Mouse (Mus musculus) naive thymus-derived CD4-positive, alpha-beta T cell, adult 2 months (primary cell): ENCODE data around the gene Ptgfrn.

Source experiments
- DNase-seq: peaks from one replicate; pipeline ENCODE4 v3.0.0-alpha.2; 2011; ENCODE audit warnings: low read depth

Ptgfrn gene

DNA sequence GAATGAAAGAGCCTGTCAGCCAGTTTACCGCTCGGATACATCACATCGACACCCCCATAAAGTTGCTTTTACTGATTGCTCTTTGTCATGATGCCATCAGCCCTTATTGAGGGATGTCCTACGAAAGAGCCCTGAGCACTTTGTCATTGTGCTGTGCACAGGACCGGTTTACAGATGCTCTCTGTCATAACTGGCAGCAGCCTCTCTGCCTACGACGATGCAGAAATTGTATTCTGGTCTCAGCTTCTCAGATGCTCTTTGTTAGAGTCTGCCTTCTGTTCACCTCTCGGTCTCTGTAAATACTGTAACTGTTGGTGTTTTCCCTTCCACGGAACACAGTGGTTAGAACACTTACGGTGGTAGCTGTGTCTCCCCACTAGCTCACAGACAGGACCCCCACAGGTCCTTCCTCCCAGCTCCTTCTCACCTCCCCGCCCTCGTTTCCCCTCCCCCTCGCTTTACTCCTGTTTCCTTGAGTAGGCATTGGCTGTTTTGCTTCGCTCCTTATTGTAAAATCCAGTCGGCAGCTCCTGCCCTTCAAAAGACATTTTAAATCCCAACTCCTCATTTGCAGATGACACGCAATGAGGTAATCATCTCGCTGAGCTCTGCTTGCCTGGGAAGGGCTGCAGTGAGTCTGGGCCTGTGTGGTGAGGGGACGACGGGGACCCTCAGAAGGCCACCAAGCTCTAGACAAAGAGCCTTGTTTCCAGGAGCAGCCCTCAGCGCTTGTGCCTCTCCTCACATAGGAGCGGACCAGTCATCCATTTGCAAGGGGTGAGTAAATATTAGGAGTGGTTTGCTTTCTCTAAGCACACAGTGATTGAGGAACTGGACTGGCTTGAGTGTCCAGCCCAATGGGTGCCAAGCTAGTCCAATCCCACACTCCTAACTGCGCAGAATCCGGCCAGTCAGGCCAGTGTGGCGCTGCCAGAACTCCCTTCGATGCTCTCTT lies 6.6 kb upstream of the Ptgfrn start:
- no peak for DNase-seq

DNA sequence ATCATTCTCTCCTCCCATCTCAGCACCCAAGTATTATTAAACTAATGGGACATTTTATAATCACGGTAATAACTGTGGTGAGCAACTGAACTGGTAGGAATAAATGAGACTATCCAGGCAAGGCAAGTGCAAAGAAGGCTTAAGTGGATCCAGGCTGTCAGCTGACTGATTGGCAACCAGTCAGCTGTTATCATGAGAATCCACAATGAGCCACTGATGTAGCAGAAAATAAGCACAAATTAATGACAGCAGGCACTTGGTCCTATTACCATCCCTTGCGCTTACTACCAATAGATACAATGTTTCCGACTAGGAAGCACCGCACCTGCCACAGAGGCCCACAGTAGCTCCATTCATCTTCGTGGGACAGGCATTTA lies 2.4 kb upstream of the Ptgfrn start:
- no peak for DNase-seq

DNA sequence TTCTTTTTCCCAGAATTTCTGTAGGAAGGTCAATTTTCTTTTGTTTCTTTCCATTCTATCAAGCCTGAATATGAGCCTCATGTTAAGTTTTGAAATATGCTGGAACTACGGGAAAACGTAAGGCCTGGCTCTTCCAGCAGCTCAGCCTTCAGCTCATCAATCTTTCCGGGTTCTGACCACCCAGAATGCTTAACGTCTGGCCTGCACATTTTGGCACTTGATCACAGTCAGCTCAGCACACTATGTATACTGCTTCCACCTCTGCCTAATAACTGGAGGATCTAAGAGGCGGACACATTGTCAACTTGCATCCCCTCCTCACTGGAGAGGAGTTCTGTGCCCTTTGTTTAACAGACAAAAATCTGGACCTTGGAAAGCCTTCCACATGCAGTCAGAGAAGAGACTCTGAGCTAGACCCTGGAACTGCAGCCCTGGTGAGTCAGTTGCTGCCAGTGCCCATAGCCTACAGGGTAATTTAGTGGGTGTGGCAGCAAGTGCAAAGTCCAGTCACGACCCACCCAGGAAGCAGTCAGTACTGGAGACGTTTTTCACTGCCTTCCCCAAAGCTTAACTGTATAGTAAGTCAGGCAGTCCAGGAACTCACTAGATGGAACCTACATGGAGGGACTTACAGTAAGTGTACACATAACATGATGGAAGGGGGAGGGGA lies 1.9 kb upstream of the Ptgfrn start:
- DNase-seq = no peak

DNA sequence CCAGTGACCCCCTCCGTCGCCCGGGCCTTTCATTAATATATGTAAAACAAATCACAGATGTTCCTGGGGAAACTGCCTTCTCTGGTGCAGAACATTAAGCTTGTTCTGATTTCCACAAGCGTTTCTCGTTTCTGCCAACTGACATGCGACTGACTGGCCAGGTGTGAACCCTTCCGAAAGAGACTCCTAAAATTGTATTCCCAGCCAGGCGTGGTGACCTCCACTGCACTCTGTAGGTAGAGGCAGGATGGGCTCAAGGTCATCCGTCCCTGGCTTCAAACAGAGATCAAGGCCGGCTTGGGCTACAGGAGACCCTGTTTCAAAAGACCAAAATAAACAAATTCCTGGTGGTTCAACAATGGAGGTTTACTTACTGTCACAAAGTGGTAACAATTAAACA lies 1.2 kb upstream of the Ptgfrn start:
- DNase-seq = no peak

DNA sequence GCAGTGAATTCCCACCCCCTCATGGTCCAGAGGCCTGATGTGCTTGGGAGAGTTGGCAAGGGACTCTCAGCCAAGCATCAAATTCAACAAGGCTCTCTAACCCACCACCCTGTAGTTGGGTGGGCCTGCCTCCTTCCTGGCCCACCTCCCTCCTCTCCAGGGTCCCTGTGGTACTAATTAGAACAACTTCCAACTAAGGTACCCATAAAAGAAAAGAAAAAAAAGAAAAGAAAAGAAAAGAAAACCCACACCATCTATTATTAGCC lies 693 bp upstream of the Ptgfrn start:
- no peak for DNase-seq

DNA sequence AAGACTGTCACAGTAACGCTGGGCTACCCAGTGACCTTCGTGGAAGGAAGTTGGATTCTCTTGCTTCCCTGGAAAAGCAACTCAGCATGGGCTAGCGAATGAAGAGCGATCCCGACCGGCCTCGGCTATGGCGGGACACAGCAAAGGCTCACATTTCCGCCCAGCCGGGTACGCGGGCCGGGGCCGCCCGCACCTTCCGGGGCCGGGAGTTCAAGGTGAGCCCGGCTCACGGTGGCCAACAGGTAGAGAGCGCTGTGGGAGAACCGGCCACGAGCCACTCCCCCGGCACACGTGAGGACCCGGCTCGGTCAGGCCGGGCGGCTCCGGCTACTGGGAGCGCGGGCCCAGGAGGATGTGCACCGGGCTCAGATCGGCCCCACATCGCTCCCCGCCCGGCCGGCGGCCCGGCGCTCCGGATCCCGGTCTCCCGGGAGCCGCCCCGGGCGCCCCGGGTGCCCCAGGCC lies 488 bp downstream of the Ptgfrn start:
- peak; percentile 65 for DNase-seq

DNA sequence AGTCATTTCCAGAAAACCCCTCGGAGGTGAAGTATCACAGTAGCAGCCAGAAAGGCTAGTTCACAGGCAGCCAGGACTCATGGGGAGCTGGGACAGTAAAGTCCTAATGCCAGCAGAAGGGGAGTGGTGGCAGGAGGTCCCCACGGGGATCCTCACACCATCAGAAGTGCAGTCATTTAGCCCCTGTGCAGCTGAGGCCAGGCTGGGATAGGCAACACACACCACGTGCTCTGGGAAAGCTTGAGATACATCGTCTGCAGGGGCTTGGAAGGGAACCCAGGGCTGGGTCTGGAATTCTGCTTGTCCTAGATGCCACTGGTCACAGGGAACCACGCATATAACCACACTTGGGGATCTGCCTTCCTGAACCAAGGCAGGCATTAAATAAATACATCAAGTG lies 1.2 kb downstream of the Ptgfrn start:
- peak; percentile 24 for DNase-seq

DNA sequence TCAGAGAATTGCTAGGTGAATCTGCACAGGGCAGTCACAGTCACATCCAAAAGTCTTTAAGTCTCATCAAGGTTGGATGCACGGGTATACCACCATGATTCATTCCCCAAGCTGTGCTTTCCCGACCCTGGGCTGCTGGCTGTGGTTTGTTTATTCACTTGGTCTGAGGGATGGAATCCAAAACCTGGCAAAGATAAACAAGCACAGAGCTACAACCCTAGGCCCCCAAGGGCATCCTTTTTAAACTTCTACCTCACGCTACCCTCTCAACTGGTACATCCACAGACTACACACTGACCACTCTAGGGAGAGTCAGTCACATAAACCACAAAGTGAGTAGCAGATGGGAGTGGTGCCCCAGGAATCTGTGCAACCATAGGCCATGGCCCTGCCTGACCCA lies 1.8 kb downstream of the Ptgfrn start:
- no peak for DNase-seq

DNA sequence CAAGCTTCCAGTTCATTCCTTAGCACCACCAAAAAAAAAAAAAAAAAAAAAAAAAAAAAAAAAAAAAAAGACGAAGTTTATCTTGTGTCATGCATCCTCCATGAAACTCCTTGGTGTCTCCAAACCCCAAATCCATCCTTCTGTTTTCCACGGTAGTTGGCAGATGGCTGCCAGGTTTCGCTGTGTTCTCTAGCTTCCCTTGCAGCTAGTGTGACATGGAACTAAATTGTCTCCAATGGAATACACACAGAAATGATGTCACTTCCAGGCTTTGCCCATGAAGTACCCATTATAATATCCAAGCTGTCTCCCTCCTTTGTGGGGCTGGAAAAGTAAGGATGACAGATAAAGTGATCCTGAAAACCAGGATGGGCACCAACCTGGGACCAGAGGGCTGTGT lies 3.8 kb downstream of the Ptgfrn start:
- DNase-seq = no peak

DNA sequence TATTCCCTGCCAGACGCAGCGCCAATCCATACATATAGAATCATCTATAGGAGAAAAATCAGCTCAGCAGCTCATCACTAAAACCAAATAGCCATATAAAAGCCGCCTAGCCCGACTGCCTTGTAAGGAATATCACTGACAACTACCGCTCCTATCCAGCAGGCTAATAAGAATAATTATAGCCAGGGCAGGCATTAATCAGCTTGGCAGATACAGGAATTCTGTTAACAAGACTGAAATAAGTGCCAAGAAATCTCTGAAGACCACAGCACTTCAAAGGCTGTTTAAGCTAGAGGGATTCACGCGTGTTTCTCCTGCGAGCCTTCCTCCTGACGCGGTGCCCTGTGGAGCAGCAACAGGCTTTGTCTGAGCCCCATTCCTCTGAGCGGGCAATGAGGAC lies 4.6 kb downstream of the Ptgfrn start:
- DNase-seq = no peak

DNA sequence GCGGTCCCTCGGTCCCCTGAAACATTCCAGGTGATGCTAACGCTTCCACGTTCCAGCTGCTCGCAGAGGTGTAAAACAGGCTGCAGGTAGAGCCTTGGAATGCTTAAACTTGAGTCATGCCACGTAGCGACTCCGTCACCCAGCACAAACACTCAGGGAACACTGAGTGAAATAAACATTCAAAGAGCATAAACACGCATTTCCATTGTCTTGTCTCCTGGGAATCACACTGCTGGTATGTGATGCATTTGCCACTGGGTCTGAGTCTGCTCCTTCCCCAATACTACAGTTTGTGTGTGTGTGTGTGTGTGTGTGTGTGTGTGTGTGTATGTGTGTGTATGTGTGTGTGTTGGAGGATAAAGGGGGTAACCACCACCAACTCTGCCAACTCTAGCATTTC lies 5.2 kb downstream of the Ptgfrn start:
- DNase-seq = no peak

DNA sequence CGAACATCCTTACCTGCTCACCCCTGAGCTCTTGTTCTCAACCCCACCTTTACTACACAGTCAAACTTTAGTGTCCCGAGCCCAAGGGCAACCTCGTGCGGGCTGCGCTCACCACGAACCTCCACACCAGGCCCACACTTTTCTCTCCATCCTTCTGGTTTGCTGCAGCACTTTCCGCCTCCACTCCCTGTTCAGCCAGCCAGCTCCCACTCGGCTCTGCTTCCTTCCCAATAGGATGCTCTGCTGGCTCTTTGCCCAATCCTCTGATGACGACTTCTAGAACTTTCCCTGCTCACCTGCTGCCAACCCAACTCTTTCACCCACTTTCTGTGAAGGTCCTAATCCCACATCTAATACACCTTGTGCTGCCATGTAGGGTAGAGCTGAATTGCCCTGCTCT lies 6.3 kb downstream of the Ptgfrn start:
- DNase-seq = no peak

DNA sequence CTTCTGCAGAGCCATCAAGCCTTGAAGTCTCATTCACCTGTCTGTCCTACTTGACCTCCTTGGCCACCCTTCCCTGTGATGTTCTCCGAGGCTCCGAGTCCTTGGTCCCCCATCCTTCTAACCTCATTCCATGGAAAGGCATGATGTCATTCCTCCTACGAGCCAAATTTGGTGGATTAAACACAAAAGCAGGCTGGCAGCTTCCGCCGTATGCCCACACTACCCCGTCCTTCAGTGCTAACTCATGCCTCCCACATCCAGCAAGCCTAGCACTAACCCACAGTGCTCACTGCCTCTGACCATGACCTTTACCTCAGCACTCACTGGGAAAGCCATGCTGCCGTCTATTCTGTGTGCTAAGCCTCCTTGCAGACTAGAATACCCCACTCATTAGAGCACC lies 8.0 kb downstream of the Ptgfrn start:
- no peak for DNase-seq

DNA sequence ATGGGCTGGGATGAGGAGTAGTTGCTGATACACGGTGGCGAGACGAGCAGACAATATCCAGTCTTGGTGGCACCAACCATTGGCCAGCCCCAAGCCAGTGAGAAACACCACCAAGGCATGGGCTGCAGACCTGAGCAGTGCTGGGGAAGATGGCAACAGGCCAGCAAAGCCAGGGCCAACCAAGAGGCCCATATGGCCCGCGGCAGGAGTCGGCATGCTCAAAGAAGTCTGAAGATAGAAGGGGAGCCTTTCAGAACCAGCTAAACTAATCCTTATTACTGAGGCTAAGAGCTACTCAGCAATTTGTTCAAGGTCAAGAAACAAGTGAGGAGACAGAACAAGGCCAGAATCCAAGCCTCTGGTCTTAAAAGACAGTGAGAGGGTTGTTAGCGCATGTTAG lies 8.9 kb downstream of the Ptgfrn start:
- no peak for DNase-seq

DNA sequence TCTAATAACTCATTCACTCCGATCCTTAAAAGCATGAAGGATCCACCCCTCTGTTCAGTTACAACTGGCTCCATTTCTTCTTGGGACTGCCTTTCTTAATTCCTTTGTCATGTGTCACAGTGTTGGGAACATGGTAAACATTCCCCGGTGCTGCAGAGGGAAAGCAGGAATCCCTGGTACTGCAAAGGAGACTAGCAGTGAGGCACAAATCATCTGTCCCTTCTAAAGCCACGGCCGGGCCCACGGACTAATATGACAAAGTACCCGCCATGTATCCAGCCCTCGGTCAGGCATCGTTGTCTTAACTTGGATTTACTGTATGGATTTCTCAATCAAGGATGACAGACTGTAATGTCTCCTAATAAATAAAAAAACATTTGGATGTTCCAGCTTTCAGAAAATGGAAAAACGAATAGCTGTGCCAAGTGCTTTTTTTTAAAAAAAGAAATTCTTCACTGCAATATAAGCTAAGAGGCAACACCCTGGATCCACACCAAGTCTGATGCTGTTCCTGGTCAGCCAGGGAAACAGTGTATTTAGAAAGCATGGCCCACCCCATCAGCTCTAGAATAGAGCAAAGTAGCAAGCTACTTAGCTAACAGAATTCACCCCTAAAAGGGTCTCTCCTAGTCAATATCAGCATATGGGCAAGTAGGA lies 10.2 kb downstream of the Ptgfrn start:
- DNase-seq = no peak

DNA sequence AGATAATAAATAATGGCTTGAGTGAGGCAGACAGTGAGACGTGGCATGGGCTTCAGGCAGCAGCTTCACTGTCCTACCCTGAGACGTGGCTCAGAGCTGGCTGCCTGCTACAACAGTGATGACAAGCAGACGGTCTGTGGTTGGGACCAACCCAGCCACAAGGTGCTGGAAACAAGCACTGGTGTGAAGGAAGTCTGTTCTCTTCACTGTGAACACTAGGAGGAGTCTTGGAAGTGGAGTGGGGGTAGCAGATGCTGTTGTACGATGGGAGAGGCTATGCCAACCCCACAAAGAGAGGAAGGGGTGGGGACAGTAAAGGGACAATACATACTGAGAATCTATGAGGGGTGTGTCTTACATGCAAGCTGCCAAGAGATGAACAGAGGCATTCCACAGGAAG lies 12.0 kb downstream of the Ptgfrn start:
- peak; percentile 56 for DNase-seq

DNA sequence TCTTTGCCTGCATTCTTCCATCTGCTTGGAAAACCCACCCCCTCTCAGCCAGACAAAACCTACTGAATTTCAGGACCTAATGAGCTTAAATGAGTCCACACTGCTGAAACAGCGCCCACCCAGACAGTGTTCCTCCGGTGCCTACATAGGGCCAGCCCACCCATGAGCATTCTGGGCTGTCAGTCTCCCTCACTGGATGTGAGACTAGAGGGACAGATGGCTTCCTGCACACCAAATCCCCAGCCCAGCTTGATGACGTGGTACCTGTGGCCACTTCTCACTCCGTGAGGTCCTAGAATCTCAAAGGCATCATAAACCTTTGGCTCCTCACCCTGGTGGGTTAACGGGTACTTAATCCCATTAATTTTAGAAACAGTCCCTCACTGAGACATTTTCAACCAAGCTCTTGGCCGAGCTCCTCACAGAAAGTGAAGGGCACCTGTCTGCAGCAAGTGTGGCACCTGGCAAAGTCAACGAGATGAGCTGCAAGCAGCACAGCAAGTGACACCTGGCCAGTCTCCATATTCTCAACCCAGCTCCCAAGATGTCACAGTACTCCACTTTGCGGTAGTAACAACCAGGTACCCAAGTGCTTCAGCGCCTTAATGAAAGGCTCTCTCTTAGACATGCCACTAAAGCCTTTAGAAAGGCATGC lies 12.8 kb downstream of the Ptgfrn start:
- no peak for DNase-seq

DNA sequence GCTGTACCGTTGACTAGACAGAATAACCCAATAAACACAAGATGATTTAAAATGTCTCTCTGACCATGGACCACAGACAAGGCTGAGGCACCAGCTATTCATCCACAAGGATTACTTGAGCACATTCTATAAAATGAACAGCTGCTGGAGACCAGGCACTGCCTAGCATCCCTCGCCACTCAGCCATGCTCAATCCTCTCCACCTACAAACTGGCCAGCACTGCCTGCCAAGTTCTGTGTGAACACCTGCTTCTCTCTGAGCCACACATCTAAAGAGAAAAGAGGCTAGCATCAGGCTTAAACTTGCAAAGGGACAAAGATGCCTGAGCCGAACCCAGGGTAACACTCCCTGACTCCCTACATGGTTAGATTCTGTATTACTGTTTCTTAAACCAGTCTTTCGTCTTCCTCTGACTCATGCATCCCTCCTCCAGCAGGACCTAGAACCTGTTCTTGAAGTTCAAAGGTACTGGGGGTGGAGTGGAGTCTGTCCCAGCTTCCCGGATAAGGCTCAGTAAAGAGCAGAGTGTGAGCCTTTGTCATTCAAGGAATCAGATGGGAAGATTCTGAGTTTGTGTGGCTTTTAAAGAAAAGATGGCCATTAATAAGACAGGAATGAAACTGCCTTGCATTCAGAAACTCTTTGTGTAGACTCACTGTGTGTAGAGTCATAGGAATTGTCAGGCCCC lies 14.2 kb downstream of the Ptgfrn start:
- no peak for DNase-seq

DNA sequence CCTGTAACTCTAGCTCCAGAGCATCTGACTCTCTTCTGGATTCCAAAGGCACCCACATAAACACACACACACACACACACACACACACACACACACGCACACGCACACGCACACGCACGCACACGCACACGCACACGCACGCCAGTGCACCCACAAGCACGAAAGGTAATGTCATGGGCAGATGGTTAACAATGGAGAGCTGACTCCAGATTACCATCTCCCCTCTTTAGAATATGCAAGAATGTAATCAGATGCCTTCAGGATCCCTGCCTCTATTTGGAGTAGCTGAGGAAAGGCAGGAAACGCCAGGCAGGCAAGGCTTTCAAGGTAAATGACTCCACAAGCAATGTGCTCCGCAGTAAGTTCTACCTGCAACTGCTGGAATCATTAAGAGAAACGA lies 17.9 kb downstream of the Ptgfrn start:
- DNase-seq = no peak

DNA sequence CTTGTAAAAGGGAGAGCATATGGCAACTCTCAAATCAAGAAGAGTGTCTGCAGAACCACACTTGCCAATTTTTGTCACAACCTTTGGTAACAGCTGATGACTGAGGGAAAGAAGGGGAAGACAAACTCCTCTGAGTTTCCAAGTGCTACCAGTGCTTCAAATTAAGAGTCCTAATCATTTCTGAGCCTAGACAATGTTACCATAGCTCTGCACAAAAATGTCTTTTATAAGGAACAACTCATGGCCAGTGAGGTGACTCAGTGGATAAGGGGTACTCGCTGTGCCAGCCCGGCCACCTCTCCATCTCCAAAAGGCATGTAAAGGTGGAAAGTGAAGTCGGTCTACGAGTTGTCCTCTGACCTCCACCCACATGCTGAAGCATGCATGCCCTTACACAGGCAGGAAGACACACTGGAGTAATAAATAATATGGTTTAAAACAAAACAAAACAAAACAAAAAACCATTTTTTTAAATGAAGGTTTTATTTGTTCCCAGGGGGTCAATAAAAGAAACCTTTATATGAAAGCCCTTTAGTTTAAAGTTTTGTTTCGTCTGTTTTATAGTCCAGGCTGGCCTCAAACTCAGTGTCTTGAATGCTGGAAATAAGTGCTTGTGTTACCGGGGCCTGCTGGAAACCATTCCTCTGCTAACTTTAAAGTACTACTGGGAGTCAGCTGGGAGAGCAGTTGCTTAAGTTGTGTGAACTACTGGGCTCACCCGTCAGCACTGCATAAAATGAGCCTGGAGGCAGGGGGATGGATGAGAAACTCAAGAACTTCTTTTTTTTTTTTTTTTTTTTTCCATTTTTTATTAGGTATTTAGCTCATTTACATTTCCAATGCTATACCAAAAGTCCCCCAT lies 23.3 kb downstream of the Ptgfrn start:
- DNase-seq = no peak

DNA sequence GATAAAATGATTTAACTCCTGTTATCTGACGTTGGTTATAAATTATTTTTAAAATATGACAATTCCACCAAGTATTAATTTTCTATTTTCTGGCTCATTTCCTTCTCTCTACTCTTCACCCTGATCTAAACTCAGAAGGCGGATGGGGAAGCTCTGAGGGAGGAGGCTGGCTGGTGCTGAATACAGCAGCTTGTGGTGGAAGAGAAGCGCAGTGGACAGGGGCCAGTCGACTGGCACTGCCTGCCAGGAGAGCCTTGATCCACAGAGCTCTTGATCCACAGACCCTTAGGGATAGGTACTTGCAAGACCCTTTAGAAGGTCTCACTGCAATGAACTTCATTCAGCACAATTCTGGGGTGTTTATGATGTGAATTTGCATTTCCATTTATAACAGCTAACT lies 29.2 kb downstream of the Ptgfrn start:
- DNase-seq = no peak
